Mouse (Mus musculus): ENCODE measurements around the gene Hist1h2bk. TPM values are rescaled to one million over a fixed set of nuclear protein-coding genes. Genes with fewer than 3 reads are reported as not detected.

The Hist1h2bk gene
- total RNA-seq, 2 experiments from 2014 or later, result 142 to 1,118 TPM

- ATAC-seq (replicated peaks; ENCODE audit: low FRiP score, low TSS enrichment, poor library complexity, severe bottlenecking), result no peak
These were observed 1.7 kb downstream of the Hist1h2bk start for GRCm38 (mm10) chr13:22037415-22037814.

- ATAC-seq (replicated peaks; ENCODE audit: low FRiP score, low TSS enrichment, poor library complexity, severe bottlenecking), result no peak
These were observed 3.7 kb downstream of the Hist1h2bk start for GRCm38 (mm10) chr13:22039364-22039763.

GRCm38 (mm10) chr13:22039951-22040463, 4.3 kb downstream of the Hist1h2bk start:
- ATAC-seq (replicated peaks; ENCODE audit: low FRiP score, low TSS enrichment, poor library complexity, severe bottlenecking), result no peak

GRCm38 (mm10) chr13:22040464-22041141, 4.9 kb downstream of the Hist1h2bk start:
- ATAC-seq (replicated peaks; ENCODE audit: low FRiP score, low TSS enrichment, poor library complexity, severe bottlenecking), result peak; percentile 19

- ATAC-seq (replicated peaks; ENCODE audit: low FRiP score, low TSS enrichment, poor library complexity, severe bottlenecking), result peak; percentile 38
These were observed 5.5 kb downstream of the Hist1h2bk start, which contains the start of gene Hist1h4i for GRCm38 (mm10) chr13:22041142-22041536. Hist1h4i (minus strand) TSS chr13:22041362.

- no peak for ATAC-seq (replicated peaks; ENCODE audit: low FRiP score, low TSS enrichment, poor library complexity, severe bottlenecking)
These were observed 6.2 kb downstream of the Hist1h2bk start for GRCm38 (mm10) chr13:22041651-22042567.

- ATAC-seq (replicated peaks; ENCODE audit: low FRiP score, low TSS enrichment, poor library complexity, severe bottlenecking), result peak; percentile 70
These were observed 7.2 kb downstream of the Hist1h2bk start, which contains the start of the genes Hist1h2ag and Hist1h2bj for GRCm38 (mm10) chr13:22042568-22043502. Hist1h2ag (minus strand) TSS chr13:22042944. Hist1h2bj (plus strand) TSS chr13:22043214.

GRCm38 (mm10) chr13:22043503-22044431, 8.1 kb downstream of the Hist1h2bk start:
- peak; percentile 32 for ATAC-seq (replicated peaks; ENCODE audit: low FRiP score, low TSS enrichment, poor library complexity, severe bottlenecking)

GRCm38 (mm10) chr13:22044432-22045155, 8.9 kb downstream of the Hist1h2bk start:
- ATAC-seq (replicated peaks; ENCODE audit: low FRiP score, low TSS enrichment, poor library complexity, severe bottlenecking), result no peak

- ATAC-seq (replicated peaks; ENCODE audit: low FRiP score, low TSS enrichment, poor library complexity, severe bottlenecking), result no peak
These were observed 9.6 kb downstream of the Hist1h2bk start for GRCm38 (mm10) chr13:22045311-22045710.

- no peak for ATAC-seq (replicated peaks; ENCODE audit: low FRiP score, low TSS enrichment, poor library complexity, severe bottlenecking)
These were observed 13.4 kb downstream of the Hist1h2bk start for GRCm38 (mm10) chr13:22049041-22049440.

GRCm38 (mm10) chr13:22049737-22050440, 14.2 kb downstream of the Hist1h2bk start:
- ATAC-seq (replicated peaks; ENCODE audit: low FRiP score, low TSS enrichment, poor library complexity, severe bottlenecking), result peak; percentile 40

GRCm38 (mm10) chr13:22050591-22051522, 15.2 kb downstream of the Hist1h2bk start:
- peak; percentile 94 for ATAC-seq (replicated peaks; ENCODE audit: low FRiP score, low TSS enrichment, poor library complexity, severe bottlenecking)

- no peak for ATAC-seq (replicated peaks; ENCODE audit: low FRiP score, low TSS enrichment, poor library complexity, severe bottlenecking)
These were observed 15.8 kb downstream of the Hist1h2bk start for GRCm38 (mm10) chr13:22051523-22051859.

GRCm38 (mm10) chr13:22053754-22054153, 18.1 kb downstream of the Hist1h2bk start:
- ATAC-seq (replicated peaks; ENCODE audit: low FRiP score, low TSS enrichment, poor library complexity, severe bottlenecking), result no peak

- no peak for ATAC-seq (replicated peaks; ENCODE audit: low FRiP score, low TSS enrichment, poor library complexity, severe bottlenecking)
These were observed 25.8 kb downstream of the Hist1h2bk start for GRCm38 (mm10) chr13:22061422-22061821.

All from megakaryocyte-erythroid progenitor cell, adult 5-6 weeks (primary cell).